Mouse (Mus musculus) midbrain, embryonic 12.5 days (tissue): ENCODE measurements at regions not wholly inside any gene's neighbourhood (a gene's known extent, or its start where the extent isn't known, plus 50 kb on each side); places are given as distances from the start of the nearest gene placed in this dataset.

Source experiments
- ATAC-seq: fragments of 200-750 bp; cut with Nextera tagmentation; 2 replicates; pipeline ENCODE4 v1.8.0; 2017; ENCODE audit warnings: low read depth, moderate TSS enrichment, moderate library complexity; ENCODE audit not compliant: low FRiP score
- H3K27ac ChIP-seq: fragments of 300-500 bp; sonication (generic); replicated peaks from 2 replicates; pipeline ENCODE4 v1.5.1; 2016; ENCODE audit warnings: mild to moderate bottlenecking
- H3K27me3 ChIP-seq: fragments of 300-500 bp; sonication (generic); 2 replicates; pipeline ENCODE4 v1.6.1; 2016; ENCODE audit warnings: mild to moderate bottlenecking
- H3K36me3 ChIP-seq: fragments of 300-500 bp; sonication (generic); 2 replicates; pipeline ENCODE4 v1.6.1; 2016
- H3K4me1 ChIP-seq: fragments of 300-500 bp; sonication (generic); 2 replicates; pipeline ENCODE4 v1.6.1; 2016
- H3K4me2 ChIP-seq: fragments of 300-500 bp; sonication (generic); replicated peaks from 2 replicates; pipeline ENCODE4 v1.6.1; 2016; ENCODE audit warnings: mild to moderate bottlenecking, moderate library complexity
- H3K4me3 ChIP-seq: fragments of 300-500 bp; sonication (generic); 2 replicates; pipeline ENCODE4 v1.5.1; 2016; ENCODE audit warnings: mild to moderate bottlenecking
- H3K9ac ChIP-seq: fragments of 300-500 bp; sonication (generic); replicated peaks from 2 replicates; pipeline ENCODE4 v1.6.1; 2016; ENCODE audit warnings: mild to moderate bottlenecking, moderate library complexity
- H3K9me3 ChIP-seq: fragments of 300-500 bp; sonication (generic); 2 replicates; pipeline ENCODE4 v1.6.1; 2016; ENCODE audit warnings: mild to moderate bottlenecking
- WGBS: fragments of 180-500 bp; shearing (Covaris S2); methylation state at CpG from one replicate; pipeline ENCODE4 v1.1.7; 2016; 5-methylcytosine and 5-hydroxymethylcytosine counted together

GRCm38 (mm10) chr2:167858346-167858745, 73.5 kb upstream of the Ptpn1 start:
- WGBS = 74% methylated on average over 10 of the region's 10 CpGs

GRCm38 (mm10) chr2:167857911-167858310, 73.9 kb upstream of the Ptpn1 start:
- H3K36me3 ChIP-seq = no peaks in the 10 kb centered on the region
- no peak for ATAC-seq
- no peak overlapping the region for H3K4me2 ChIP-seq
- H3K27ac ChIP-seq = no peak overlapping the region
- H3K4me1 ChIP-seq = no peaks in the 10 kb centered on the region
- 77% methylated on average over 8 of the region's 8 CpGs for WGBS
- no peak overlapping the region for H3K9ac ChIP-seq
- no peaks in the 10 kb centered on the region for H3K9me3 ChIP-seq
- no peaks in the 10 kb centered on the region for H3K27me3 ChIP-seq
- H3K4me3 ChIP-seq = no peak overlapping the region

More at GRCm38 (mm10) chr2:167858346-167858745, 73.5 kb upstream of the Ptpn1 start:
- H3K4me1 ChIP-seq = no peaks in the 10 kb centered on the region
- H3K9ac ChIP-seq = no peak overlapping the region
- H3K4me3 ChIP-seq = no peak overlapping the region
- no peak overlapping the region for H3K4me2 ChIP-seq
- H3K36me3 ChIP-seq = no peaks in the 10 kb centered on the region
- H3K9me3 ChIP-seq = no peaks in the 10 kb centered on the region
- H3K27me3 ChIP-seq = no peaks in the 10 kb centered on the region
- no peak overlapping the region for H3K27ac ChIP-seq
- no peak for ATAC-seq

GRCm38 (mm10) chr2:167856920-167857475, 74.9 kb upstream of the Ptpn1 start:
- 83% methylated on average over 10 of the region's 10 CpGs for WGBS
- Histone ChIP-seq H3K4me1 (no peaks in the 10 kb centered on the region), H3K4me2 (no peak overlapping the region), H3K9ac (no peak overlapping the region), H3K9me3 (no peaks in the 10 kb centered on the region), H3K27ac (no peak overlapping the region), H3K36me3 (no peaks in the 10 kb centered on the region), H3K27me3 (no peaks in the 10 kb centered on the region), H3K4me3 (no peak overlapping the region)
- no peak for ATAC-seq

GRCm38 (mm10) chr2:167856020-167856419, 75.8 kb upstream of the Ptpn1 start:
- no peak overlapping the region for H3K27ac ChIP-seq
- H3K27me3 ChIP-seq = no peaks in the 10 kb centered on the region

GRCm38 (mm10) chr2:167854060-167854459, 77.8 kb upstream of the Ptpn1 start:
- Histone ChIP-seq H3K4me1 (0 out of 2 replicates have a peak, but pooled peaks cover 4% of the 10 kb centered on the region), H3K27ac (no peak overlapping the region), H3K4me3 (no peak overlapping the region), H3K9ac (no peak overlapping the region), H3K9me3 (no peaks in the 10 kb centered on the region), H3K4me2 (no peak overlapping the region), H3K27me3 (no peaks in the 10 kb centered on the region), H3K36me3 (no peaks in the 10 kb centered on the region)
- 76% methylated on average over 1 of the region's 1 CpGs for WGBS
- no peak for ATAC-seq

More at GRCm38 (mm10) chr2:167856020-167856419, 75.8 kb upstream of the Ptpn1 start:
- ATAC-seq = no peak
- 43% methylated on average over 3 of the region's 3 CpGs for WGBS
- no peaks in the 10 kb centered on the region for H3K36me3 ChIP-seq
- 0 out of 2 replicates have a peak, but pooled peaks cover 4% of the 10 kb centered on the region for H3K4me1 ChIP-seq
- no peak overlapping the region for H3K9ac ChIP-seq
- H3K9me3 ChIP-seq = no peaks in the 10 kb centered on the region
- no peak overlapping the region for H3K4me2 ChIP-seq
- H3K4me3 ChIP-seq = no peak overlapping the region

- Histone ChIP-seq H3K9me3 (no peaks in the 10 kb centered on the region), H3K4me3 (no peak overlapping the region), H3K27ac (no peak overlapping the region), H3K4me2 (no peak overlapping the region), H3K27me3 (no peaks in the 10 kb centered on the region), H3K36me3 (no peaks in the 10 kb centered on the region), H3K9ac (no peak overlapping the region), H3K4me1 (0 out of 2 replicates have a peak, but pooled peaks cover 4% of the 10 kb centered on the region)
- WGBS = 84% methylated on average over 8 of the region's 8 CpGs
- no peak for ATAC-seq
Measured at GRCm38 (mm10) chr2:167853411-167853821, 78.4 kb upstream of the Ptpn1 start.

GRCm38 (mm10) chr2:167852582-167852981, 79.3 kb upstream of the Ptpn1 start:
- no peak overlapping the region for H3K9ac ChIP-seq
- H3K27ac ChIP-seq = no peak overlapping the region

GRCm38 (mm10) chr2:167851216-167851896, 80.5 kb upstream of the Ptpn1 start:
- WGBS = 36% methylated on average over 11 of the region's 11 CpGs
- Histone ChIP-seq H3K36me3 (no peaks in the 10 kb centered on the region), H3K27ac (no peak overlapping the region), H3K4me2 (no peak overlapping the region), H3K9ac (no peak overlapping the region), H3K4me1 (0 out of 2 replicates have a peak, but pooled peaks cover 4% of the 10 kb centered on the region), H3K9me3 (no peaks in the 10 kb centered on the region), H3K27me3 (no peaks in the 10 kb centered on the region), H3K4me3 (no peak overlapping the region)
- ATAC-seq = no peak

More at GRCm38 (mm10) chr2:167852582-167852981, 79.3 kb upstream of the Ptpn1 start:
- no peak overlapping the region for H3K4me2 ChIP-seq
- no peaks in the 10 kb centered on the region for H3K27me3 ChIP-seq
- no peak overlapping the region for H3K4me3 ChIP-seq
- WGBS = 85% methylated on average over 9 of the region's 9 CpGs
- H3K36me3 ChIP-seq = no peaks in the 10 kb centered on the region
- no peak for ATAC-seq
- no peaks in the 10 kb centered on the region for H3K9me3 ChIP-seq
- 0 out of 2 replicates have a peak, but pooled peaks cover 4% of the 10 kb centered on the region for H3K4me1 ChIP-seq

- Histone ChIP-seq H3K36me3 (no peaks in the 10 kb centered on the region), H3K9ac (no peak overlapping the region), H3K4me2 (no peak overlapping the region), H3K27me3 (no peaks in the 10 kb centered on the region), H3K9me3 (no peaks in the 10 kb centered on the region), H3K4me1 (0 out of 2 replicates have a peak, but pooled peaks cover 4% of the 10 kb centered on the region), H3K27ac (no peak overlapping the region), H3K4me3 (no peak overlapping the region)
- 89% methylated on average over 10 of the region's 10 CpGs for WGBS
- ATAC-seq = no peak
Measured at GRCm38 (mm10) chr2:167849999-167850552, 81.8 kb upstream of the Ptpn1 start.

GRCm38 (mm10) chr2:167848468-167849440, 83.1 kb upstream of the Ptpn1 start:
- H3K9me3 ChIP-seq = no peaks in the 10 kb centered on the region
- no peak overlapping the region for H3K27ac ChIP-seq
- H3K4me3 ChIP-seq = no peak overlapping the region
- no peak overlapping the region for H3K9ac ChIP-seq
- ATAC-seq = no peak
- no peaks in the 10 kb centered on the region for H3K36me3 ChIP-seq
- WGBS = 74% methylated on average over 7 of the region's 7 CpGs
- H3K4me1 ChIP-seq = 0 out of 2 replicates have a peak, but pooled peaks cover 5% of the 10 kb centered on the region
- no peak overlapping the region for H3K4me2 ChIP-seq
- no peaks in the 10 kb centered on the region for H3K27me3 ChIP-seq

GRCm38 (mm10) chr2:167847281-167848077, 84.4 kb upstream of the Ptpn1 start:
- Histone ChIP-seq H3K27me3 (0 out of 2 replicates have a peak, but pooled peaks cover 2% of the 10 kb centered on the region), H3K4me1 (0 out of 2 replicates have a peak, but pooled peaks cover 5% of the 10 kb centered on the region), H3K4me2 (no peak overlapping the region), H3K36me3 (no peaks in the 10 kb centered on the region), H3K27ac (no peak overlapping the region), H3K9me3 (no peaks in the 10 kb centered on the region), H3K4me3 (no peak overlapping the region), H3K9ac (no peak overlapping the region)
- WGBS = 79% methylated on average over 12 of the region's 12 CpGs
- no peak for ATAC-seq
